In genomic region chr4:153019211-153019610, GRCm38 (mm10) we compare ENCODE assay signal across 16 mouse cellular contexts.
DNase-seq lines count a peak whose midpoint lies in the region; ATAC-seq and TF ChIP-seq lines count a peak whose summit lies in the region.
"Had no signal": no experiment of that assay in that cellular context is flagged by ENCODE, and none has a peak within 500 bp of the region (broad histone marks: within the 10 kb centered on the region; RNA-seq: fewer than 3 reads in every experiment).

No protein-coding gene starts in this region.

- no peak for TF ChIP-seq EP300 in stomach, postnatal 0 days (optimal IDR thresholded peaks at IDR 0.05)

- no peak overlapping the region for H3K27ac ChIP-seq in hindbrain, embryonic 16.5 days (ENCODE audit: low read depth, low read length)
- H3K27ac ChIP-seq in hindbrain, embryonic 11.5 days (ENCODE audit: low read depth, low read length): no peak overlapping the region
- no peak overlapping the region for H3K27ac ChIP-seq in stomach, embryonic 14.5 days (ENCODE audit: low read length)
- H3K27ac ChIP-seq in stomach, postnatal 0 days (replicated peaks): no peak overlapping the region
- H3K27ac ChIP-seq: heart, embryonic 13.5 days; limb, embryonic 12.5 days had no signal

- no peak for DNase-seq in hindbrain, embryonic 11.5 days (ENCODE audit: low spot score)
- DNase-seq in stomach, postnatal 0 days (ENCODE audit: low spot score): no peak
- DNase-seq in kidney, postnatal 14 days: peak; percentile 82
- DNase-seq in heart, postnatal 10 days: no peak
- DNase-seq in MN1 (ENCODE audit: low spot score): no peak
- DNase-seq in urinary bladder, postnatal 4 days (ENCODE audit: low spot score in 2 of 2): no peak
- DNase-seq: B cell, adult 2 months; cerebellum, adult 2 months; gastrocnemius, postnatal 36 days had no signal

- TF ChIP-seq CTCF in stomach, postnatal 0 days (IDR thresholded peaks at IDR 0.05; ENCODE audit: low read depth): no peak

- H3K9me3 ChIP-seq in hindbrain, embryonic 16.5 days (ENCODE audit: control insufficient read depth, low read length): no peaks in the 10 kb centered on the region
- H3K9me3 ChIP-seq in hindbrain, embryonic 11.5 days (ENCODE audit: control insufficient read depth, low read length): no peaks in the 10 kb centered on the region
- H3K9me3 ChIP-seq in stomach, embryonic 14.5 days (ENCODE audit: control insufficient read depth, low read depth, low read length): no peaks in the 10 kb centered on the region
- no peaks in the 10 kb centered on the region for H3K9me3 ChIP-seq in stomach, postnatal 0 days (ENCODE audit: control insufficient read depth, low read length)
- H3K9me3 ChIP-seq: limb, embryonic 12.5 days had no signal

- no peaks in the 10 kb centered on the region for H3K27me3 ChIP-seq in hindbrain, embryonic 16.5 days (replicated peaks; ENCODE audit: control insufficient read depth, insufficient read depth, low read length)
- no peaks in the 10 kb centered on the region for H3K27me3 ChIP-seq in hindbrain, embryonic 11.5 days (ENCODE audit: control insufficient read depth, insufficient read depth, low read length)
- no peaks in the 10 kb centered on the region for H3K27me3 ChIP-seq in stomach, embryonic 14.5 days (ENCODE audit: control insufficient read depth, insufficient read depth, low read length)
- no peaks in the 10 kb centered on the region for H3K27me3 ChIP-seq in stomach, postnatal 0 days (ENCODE audit: control insufficient read depth, insufficient read depth, low read length)
- H3K27me3 ChIP-seq: heart, embryonic 13.5 days; limb, embryonic 12.5 days; megakaryocyte, embryonic 14.5 days had no signal

- H3K4me3 ChIP-seq in hindbrain, embryonic 16.5 days (ENCODE audit: low read length): no peak overlapping the region
- no peak overlapping the region for H3K4me3 ChIP-seq in hindbrain, embryonic 11.5 days (ENCODE audit: low read depth, low read length)
- H3K4me3 ChIP-seq in stomach, embryonic 14.5 days (ENCODE audit: low read depth, low read length): no peak overlapping the region
- no peak overlapping the region for H3K4me3 ChIP-seq in stomach, postnatal 0 days (ENCODE audit: low read depth, low read length)
- H3K4me3 ChIP-seq: heart, embryonic 13.5 days; limb, embryonic 12.5 days; megakaryocyte, embryonic 14.5 days had no signal

- intact Hi-C loops in heart, postnatal 10 days (cut with DNase I): no loop called here

- no peaks in the 10 kb centered on the region for H3K36me3 ChIP-seq in hindbrain, embryonic 16.5 days (ENCODE audit: control insufficient read depth, insufficient read depth, low read length)
- H3K36me3 ChIP-seq in hindbrain, embryonic 11.5 days (ENCODE audit: control insufficient read depth, insufficient read depth, low read length): no peaks in the 10 kb centered on the region
- H3K36me3 ChIP-seq in stomach, embryonic 14.5 days (ENCODE audit: control insufficient read depth, insufficient read depth, low read length): no peaks in the 10 kb centered on the region
- no peaks in the 10 kb centered on the region for H3K36me3 ChIP-seq in stomach, postnatal 0 days (ENCODE audit: control insufficient read depth, insufficient read depth, low read length)
- H3K36me3 ChIP-seq: heart, embryonic 13.5 days; limb, embryonic 12.5 days had no signal

- no peak for ATAC-seq in hindbrain, embryonic 16.5 days
- ATAC-seq in hindbrain, embryonic 11.5 days (ENCODE audit: low FRiP score): no peak
- no peak for ATAC-seq in stomach, embryonic 14.5 days (ENCODE audit: insufficient number of reproducible peaks, insufficient read depth, low FRiP score, low read depth)
- ATAC-seq in stomach, postnatal 0 days (ENCODE audit: low FRiP score, low TSS enrichment): no peak
- ATAC-seq: inflammation-experienced regulatory T-cells, adult 6 months had no signal

- peaks cover 2% of the 10 kb centered on the region for H3K4me1 ChIP-seq in hindbrain, embryonic 16.5 days (ENCODE audit: control insufficient read depth, insufficient read depth, low read depth, low read length)
- no peaks in the 10 kb centered on the region for H3K4me1 ChIP-seq in hindbrain, embryonic 11.5 days (replicated peaks; ENCODE audit: control insufficient read depth, insufficient read depth, low read length)
- 0 out of 2 replicates have a peak, but pooled peaks cover 4% of the 10 kb centered on the region for H3K4me1 ChIP-seq in stomach, embryonic 14.5 days (ENCODE audit: control insufficient read depth, insufficient read depth, low read length)
- no peaks in the 10 kb centered on the region for H3K4me1 ChIP-seq in stomach, postnatal 0 days (replicated peaks; ENCODE audit: control insufficient read depth, insufficient read depth)
- H3K4me1 ChIP-seq: heart, embryonic 13.5 days; limb, embryonic 12.5 days; megakaryocyte, embryonic 14.5 days had no signal

- peak overlapping the region; percentile 29; the same call in 1 of the 2 replicates for H3K4me2 ChIP-seq in hindbrain, embryonic 16.5 days (ENCODE audit: low read length)
- no peak overlapping the region for H3K4me2 ChIP-seq in hindbrain, embryonic 11.5 days (replicated peaks; ENCODE audit: low read depth, low read length)
- H3K4me2 ChIP-seq in stomach, embryonic 14.5 days (replicated peaks; ENCODE audit: low read depth, low read length): peak overlapping the region; percentile 40
- no peak overlapping the region; the same call in 1 of the 2 replicates for H3K4me2 ChIP-seq in stomach, postnatal 0 days (replicated peaks; ENCODE audit: low read depth)

- WGBS in hindbrain, embryonic 16.5 days: 62% methylated on average over 10 of the region's 10 CpGs
- WGBS in hindbrain, embryonic 11.5 days: 84% methylated on average over 10 of the region's 10 CpGs
- 62% methylated on average over 10 of the region's 10 CpGs for WGBS in stomach, embryonic 14.5 days
- WGBS in stomach, postnatal 0 days: 66% methylated on average over 10 of the region's 10 CpGs

- no peak overlapping the region for H3K9ac ChIP-seq in hindbrain, embryonic 16.5 days (ENCODE audit: low read depth, low read length)
- H3K9ac ChIP-seq in hindbrain, embryonic 11.5 days (ENCODE audit: low read depth, low read length): no peak overlapping the region
- H3K9ac ChIP-seq in stomach, embryonic 14.5 days (replicated peaks; ENCODE audit: low read depth, low read length): no peak overlapping the region
- no peak overlapping the region for H3K9ac ChIP-seq in stomach, postnatal 0 days (ENCODE audit: low read length)
- H3K9ac ChIP-seq: heart, embryonic 13.5 days; limb, embryonic 12.5 days; lung, embryonic 14.5 days had no signal

Comparison
In these comparisons a context has a peak if more than half of its experiments do, and no peak if none do; other contexts are left out.
1. H3K4me2 ChIP-seq: peak in hindbrain, embryonic 16.5 days (single experiment) and stomach, embryonic 14.5 days (single experiment); none in hindbrain, embryonic 11.5 days (single experiment) and stomach, postnatal 0 days (single experiment).